Mouse (Mus musculus) common myeloid progenitor, adult 5-6 weeks (primary cell): ENCODE results near the gene Nudt16. TPM values are rescaled to one million over a fixed set of nuclear protein-coding genes. Genes with fewer than 3 reads are reported as not detected.
"Not testable (repeated sequence)": the region's sequence is repeated elsewhere in the genome, so short reads cannot be mapped to it uniquely, and the experiment has no call there.

Experiments used
- ATAC-seq: replicated peaks from 2 replicates; pipeline ENCODE4 v1.8.0; 2016; ENCODE audit warnings: low read depth, mild to moderate bottlenecking, moderate TSS enrichment, inconsistent platforms; ENCODE audit not compliant: poor library complexity, severe bottlenecking
- total RNA-seq: library from RNA; stranded (forward); fragments of 200-1000, 187-1606 nt; gene quantifications from 2 replicates; pipeline ENCODE4 v1.2.3, GENCODE M21; 2017

The Nudt16 gene
- 8.5 and 8.9 TPM in 2 replicates for total RNA-seq

- ATAC-seq, result peak; percentile 94
Observed at GRCm38 (mm10) chr9:105131253-105132001, at the start of gene Nudt16. TSS of gene Nudt16 (minus strand) at chr9:105131824.

GRCm38 (mm10) chr9:105144992-105145391, 13.4 kb upstream of the Nudt16 start, which contains the start of gene 1700080E11Rik:
TSS of gene 1700080E11Rik (minus strand) at chr9:105145092.
- no peak for ATAC-seq

- 0 out of 2 replicates have a peak, but pooled peaks have one; percentile 47 for ATAC-seq
Observed at GRCm38 (mm10) chr9:105139204-105139603, 7.6 kb upstream of the Nudt16 start.

- no peak for ATAC-seq
Observed at GRCm38 (mm10) chr9:105136404-105136803, 4.8 kb upstream of the Nudt16 start.

GRCm38 (mm10) chr9:105134536-105134935, 2.9 kb upstream of the Nudt16 start:
- no peak for ATAC-seq

- ATAC-seq, result peak; percentile 45
Observed at GRCm38 (mm10) chr9:105132002-105132367, 361 bp upstream of the Nudt16 start.

- ATAC-seq, result no peak
Observed at GRCm38 (mm10) chr9:105130331-105130730, 1.3 kb downstream of the Nudt16 start.

GRCm38 (mm10) chr9:105125206-105125605, 6.4 kb downstream of the Nudt16 start:
- not testable (repeated sequence) for ATAC-seq

- no peak for ATAC-seq
Observed at GRCm38 (mm10) chr9:105103893-105104292, 27.7 kb downstream of the Nudt16 start.

GRCm38 (mm10) chr9:105101911-105102310, 29.7 kb downstream of the Nudt16 start:
- no peak for ATAC-seq

GRCm38 (mm10) chr9:105100807-105101570, 30.6 kb downstream of the Nudt16 start:
- ATAC-seq, result peak; percentile 60; the same call in 1 of the 2 replicates

- ATAC-seq, result no peak
Observed at GRCm38 (mm10) chr9:105080246-105080645, 51.4 kb downstream of the Nudt16 start.

Other genes starting within 250 kb of the Nudt16 start
- gene Mrpl3, start 78.6 kb downstream of the Nudt16 start, total RNA-seq, result 90.5 and 128 TPM in 2 replicates
- not detected in 2 replicates for gene 1700080E11Rik, start 13.3 kb upstream of the Nudt16 start, total RNA-seq